Mouse (Mus musculus) splenic B cell, adult 2 months (primary cell): ENCODE measurements around the gene Zim1.

Source experiments
- DNase-seq: peaks from one replicate; pipeline ENCODE4 v3.0.0-alpha.2; 2011; ENCODE audit warnings: low read depth, low spot score
- H3K27me3 ChIP-seq: 2 replicates; pipeline ENCODE4 v1.6.1; 2012; ENCODE audit warnings: mild to moderate bottlenecking, low read length, moderate library complexity, mixed read lengths; ENCODE audit not compliant: control insufficient read depth, poor library complexity, insufficient read depth, severe bottlenecking
- H3K36me3 ChIP-seq: 2 replicates; pipeline ENCODE4 v1.6.1; 2012; ENCODE audit warnings: mild to moderate bottlenecking, low read length, moderate library complexity, mixed read lengths; ENCODE audit not compliant: control insufficient read depth, poor library complexity, insufficient read depth, severe bottlenecking

Zim1 gene

DNA sequence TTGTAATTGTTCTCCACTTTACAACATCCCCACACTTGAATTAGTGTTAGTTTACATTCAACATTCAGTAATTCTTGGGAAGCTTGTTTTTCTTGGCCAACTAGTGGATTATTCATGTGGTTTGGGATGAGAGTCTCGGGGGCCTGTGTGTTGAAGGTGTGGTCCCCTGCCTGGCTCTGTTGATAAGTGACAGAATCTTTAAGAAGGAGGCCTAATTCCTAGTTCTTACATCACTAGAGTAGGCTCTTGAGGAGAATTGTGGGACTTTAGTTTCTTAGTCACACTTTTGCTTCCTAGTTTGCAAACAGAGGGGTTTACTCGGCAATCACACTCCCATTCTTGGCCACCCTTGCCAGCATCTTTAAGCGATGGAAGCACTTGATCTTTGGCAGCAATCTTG lies 3.0 kb upstream of the Zim1 start:
- H3K27me3 ChIP-seq = no peaks in the 10 kb centered on the region
- H3K36me3 ChIP-seq = no peaks in the 10 kb centered on the region
- no peak for DNase-seq

DNA sequence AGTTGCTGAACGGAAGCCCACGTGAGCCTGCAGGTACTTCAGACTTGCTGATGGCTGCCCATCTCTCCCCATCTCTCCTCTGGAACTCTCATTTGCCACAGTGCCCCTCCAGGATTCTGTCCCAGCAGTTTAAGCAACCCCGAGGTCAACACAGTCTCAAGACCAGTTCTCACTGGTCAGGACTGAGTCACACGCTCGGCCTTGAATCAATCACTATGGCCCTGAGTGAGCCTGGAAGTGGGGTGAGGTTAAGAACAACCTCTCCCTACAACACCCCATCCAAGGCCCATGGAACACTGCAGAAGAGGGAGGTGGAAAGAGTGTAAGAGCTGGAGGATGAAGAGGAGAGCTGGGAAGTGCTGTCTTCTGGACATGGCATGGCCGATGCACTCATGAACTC lies 10.7 kb downstream of the Zim1 start:
- no peaks in the 10 kb centered on the region for H3K27me3 ChIP-seq
- no peaks in the 10 kb centered on the region for H3K36me3 ChIP-seq
- no peak for DNase-seq

GRCm38 (mm10) chr7:6666726-6667125 lies 29.5 kb downstream of the Zim1 start:
- Histone ChIP-seq H3K27me3 (no peaks in the 10 kb centered on the region), H3K36me3 (no peaks in the 10 kb centered on the region)
- no peak for DNase-seq

DNA sequence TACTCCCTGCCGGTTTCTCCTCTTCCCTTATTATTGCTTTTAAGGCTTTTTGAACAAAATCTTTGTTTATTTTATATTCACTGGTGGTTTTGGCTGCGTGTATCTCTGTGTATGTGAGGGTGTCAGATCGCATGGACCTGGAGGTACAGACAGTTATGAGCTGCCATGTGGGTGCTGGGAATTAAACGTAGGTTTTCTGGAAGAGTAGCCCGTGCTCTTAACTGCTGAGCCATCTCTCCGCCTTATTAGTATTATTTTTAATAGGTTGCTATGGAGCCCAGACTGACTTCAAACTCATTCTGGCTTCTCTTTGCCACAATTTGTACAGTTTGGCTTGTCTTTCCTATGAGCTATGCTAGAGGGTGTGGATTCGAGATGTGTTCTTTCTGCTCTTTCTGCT lies 32.8 kb downstream of the Zim1 start:
- H3K36me3 ChIP-seq = no peaks in the 10 kb centered on the region
- no peaks in the 10 kb centered on the region for H3K27me3 ChIP-seq

DNA sequence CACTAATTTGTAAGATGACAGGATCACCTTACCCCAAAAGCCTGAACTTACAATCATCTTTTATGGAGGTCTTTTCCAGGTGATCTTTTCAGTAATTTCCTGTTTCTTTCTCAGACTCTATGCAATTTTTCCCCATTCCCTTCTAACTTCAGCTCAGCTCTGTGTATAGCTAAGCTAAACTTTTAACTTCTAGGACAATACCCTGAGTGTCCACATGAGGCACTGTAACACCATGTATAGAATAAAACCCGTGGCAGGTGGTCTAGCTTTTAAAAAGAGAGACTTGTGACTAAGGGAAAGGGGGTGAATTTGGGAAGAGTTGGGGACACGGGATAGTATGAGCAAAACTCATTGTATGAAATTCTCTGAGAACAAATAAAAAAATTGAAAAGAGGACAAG lies 36.6 kb downstream of the Zim1 start:
- no peaks in the 10 kb centered on the region for H3K27me3 ChIP-seq
- no peak for DNase-seq

More for the DNA sequence above, 32.8 kb downstream of the Zim1 start:
- DNase-seq = no peak

DNA sequence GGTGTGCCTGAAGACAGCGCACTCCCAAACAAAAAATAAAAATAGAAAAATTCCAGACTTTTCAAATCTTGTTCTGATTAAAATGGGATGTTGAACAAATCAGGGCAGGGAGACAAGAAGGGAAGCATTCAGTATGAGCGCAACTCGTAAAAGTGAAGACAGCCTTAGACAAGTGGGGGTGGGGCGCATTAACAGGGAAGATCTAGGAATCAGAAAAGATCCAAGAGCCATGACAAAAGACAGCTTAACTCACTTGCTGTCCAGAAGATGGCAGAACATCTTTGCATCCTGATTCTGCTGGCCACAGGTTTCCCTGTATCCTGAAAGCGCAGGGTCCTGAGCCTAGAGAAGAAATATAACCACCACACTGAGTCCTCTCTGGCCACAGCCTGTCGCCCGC lies 37.6 kb downstream of the Zim1 start:
- H3K27me3 ChIP-seq = no peaks in the 10 kb centered on the region
- no peaks in the 10 kb centered on the region for H3K36me3 ChIP-seq
- no peak for DNase-seq

More for the DNA sequence above, 36.6 kb downstream of the Zim1 start:
- H3K36me3 ChIP-seq = no peaks in the 10 kb centered on the region

DNA sequence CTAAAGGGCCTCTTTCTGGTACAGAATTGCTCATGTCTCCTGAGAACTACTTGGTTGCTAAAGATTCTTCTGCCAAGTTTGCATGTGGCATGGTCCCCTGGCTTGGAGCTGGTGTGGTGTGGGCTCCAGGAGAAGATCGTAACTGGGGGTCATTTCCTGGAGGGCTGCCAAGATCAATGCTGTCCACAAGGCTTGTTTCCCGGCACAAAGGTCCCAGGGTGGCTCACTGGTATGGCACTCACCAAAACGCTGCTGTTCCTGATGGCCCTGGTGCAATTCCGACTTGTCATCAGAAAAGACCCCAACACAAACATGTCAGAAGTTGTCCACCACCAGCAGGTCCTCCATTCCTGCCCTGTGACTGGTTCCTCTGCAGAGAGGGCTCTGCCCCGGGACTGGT lies 44.1 kb downstream of the Zim1 start:
- no peaks in the 10 kb centered on the region for H3K36me3 ChIP-seq
- no peaks in the 10 kb centered on the region for H3K27me3 ChIP-seq
- no peak for DNase-seq

DNA sequence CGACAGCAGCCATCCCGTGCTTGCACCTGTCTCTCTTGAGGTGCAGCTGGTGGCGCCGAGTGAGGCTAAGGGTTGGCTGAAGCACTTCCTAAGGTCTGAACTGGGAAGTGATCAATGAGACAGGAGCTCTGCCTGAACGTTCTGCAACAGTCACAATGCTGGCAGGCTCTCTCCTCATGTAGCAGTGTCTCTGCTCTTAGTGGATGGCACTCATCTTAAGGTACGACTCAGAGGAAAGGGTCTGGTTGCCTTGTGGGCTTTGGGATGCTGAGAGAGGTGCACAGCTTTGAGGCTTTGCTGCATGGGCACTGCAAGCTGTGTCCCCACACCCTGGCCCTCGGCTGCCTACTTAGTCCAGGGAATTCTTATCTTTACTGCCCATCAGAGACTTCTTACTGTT lies 45.0 kb downstream of the Zim1 start:
- Histone ChIP-seq H3K27me3 (no peaks in the 10 kb centered on the region), H3K36me3 (no peaks in the 10 kb centered on the region)
- no peak for DNase-seq

DNA sequence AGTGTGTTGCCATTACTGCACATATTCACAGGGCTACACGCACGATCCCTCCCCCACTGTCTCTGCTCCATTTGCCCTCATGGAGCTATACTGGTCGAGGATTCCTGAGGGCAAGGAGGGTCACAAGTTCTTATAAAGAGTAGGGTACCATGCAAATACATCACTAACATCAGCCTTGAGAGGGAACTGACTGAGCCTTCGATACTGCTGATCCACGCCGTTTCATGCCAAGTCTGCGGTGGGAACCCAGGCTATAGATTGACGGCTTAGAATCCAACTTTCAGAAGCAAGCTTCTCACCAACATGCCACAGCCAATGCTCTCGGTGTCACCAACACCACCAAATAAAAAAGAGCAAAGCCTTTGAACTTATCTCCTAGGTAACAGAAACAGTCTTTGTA lies 45.7 kb downstream of the Zim1 start:
- Histone ChIP-seq H3K27me3 (no peaks in the 10 kb centered on the region), H3K36me3 (no peaks in the 10 kb centered on the region)
- DNase-seq = no peak

- DNase-seq = no peak
- H3K27me3 ChIP-seq = no peaks in the 10 kb centered on the region
- no peaks in the 10 kb centered on the region for H3K36me3 ChIP-seq
Observed at GRCm38 (mm10) chr7:6645821-6646220, 50.4 kb downstream of the Zim1 start.

DNA sequence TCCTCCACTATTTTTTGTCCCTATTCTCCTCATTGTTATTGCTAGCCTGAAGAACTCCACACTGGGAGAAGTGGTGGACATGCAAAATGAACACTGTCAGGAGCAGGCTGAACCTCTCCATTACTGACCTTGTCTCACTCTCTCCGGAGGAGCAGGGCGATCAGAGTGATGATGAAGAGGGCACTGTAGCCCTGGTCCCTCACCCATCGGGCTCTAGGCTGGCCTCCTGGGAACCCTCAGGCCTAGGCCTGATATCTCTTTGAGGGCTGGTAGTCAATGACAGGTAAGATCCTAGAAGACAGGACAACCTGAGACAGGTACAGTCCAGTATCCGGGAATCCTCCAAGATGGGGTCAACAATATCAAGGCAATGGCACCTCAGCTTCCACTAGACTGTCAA lies 58.2 kb downstream of the Zim1 start:
- Histone ChIP-seq H3K27me3 (no peaks in the 10 kb centered on the region), H3K36me3 (no peaks in the 10 kb centered on the region)
- DNase-seq = no peak

- Histone ChIP-seq H3K36me3 (no peaks in the 10 kb centered on the region), H3K27me3 (no peaks in the 10 kb centered on the region)
- no peak for DNase-seq
Observed at GRCm38 (mm10) chr7:6636741-6637140, 59.5 kb downstream of the Zim1 start.

DNA sequence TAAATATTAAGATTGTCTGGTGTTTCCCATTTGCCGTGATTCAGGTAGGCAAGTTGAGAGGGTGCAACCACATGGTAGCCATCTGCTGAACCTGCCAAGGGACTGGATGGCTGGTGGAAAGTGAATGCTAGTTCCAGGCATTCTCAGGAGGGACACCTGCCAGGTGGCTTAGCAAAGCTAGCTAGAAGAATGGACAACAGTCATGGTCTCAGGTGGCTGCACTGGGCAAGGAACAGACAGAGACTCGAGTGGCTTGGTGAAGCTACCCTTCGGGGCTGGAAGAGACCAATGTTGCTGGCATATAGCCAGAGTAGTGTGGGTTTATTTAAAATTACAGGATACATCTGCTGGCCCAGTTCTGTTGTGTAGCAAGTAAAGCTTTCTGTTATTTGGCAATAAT lies 60.4 kb downstream of the Zim1 start:
- no peaks in the 10 kb centered on the region for H3K27me3 ChIP-seq
- H3K36me3 ChIP-seq = no peaks in the 10 kb centered on the region
- no peak for DNase-seq
